Mouse (Mus musculus): Measurements from ENCODE around the gene Atf4. TPM values are rescaled to one million over a fixed set of nuclear protein-coding genes. Genes with fewer than 3 reads are reported as not detected.

Atf4 gene
- total and polyA plus RNA-seq, 3 experiments, result 85.1 to 444 (median 351) TPM

DNA sequence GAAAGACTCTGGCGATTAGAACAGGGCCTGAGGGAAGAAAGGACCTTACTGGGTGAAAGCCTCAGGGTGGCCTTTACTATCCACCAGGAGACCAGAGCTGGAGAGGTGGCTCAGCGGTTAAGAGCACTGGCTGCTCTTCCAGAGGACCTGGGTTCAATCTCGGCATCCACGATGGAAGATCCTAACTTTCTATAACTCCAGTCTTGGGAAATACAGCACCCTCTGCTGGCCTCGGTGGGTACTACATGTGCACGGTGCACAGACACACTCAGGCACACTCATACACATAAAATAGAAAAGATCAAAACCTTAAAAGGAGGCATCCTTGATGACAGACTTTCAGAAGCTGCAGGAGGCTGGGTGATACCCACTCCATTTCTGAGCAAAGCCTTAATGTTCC lies 25.7 kb downstream of the Atf4 start:
- H3K4me1 ChIP-seq (ENCODE audit: control insufficient read depth in 1 of 2, insufficient read depth in 2 of 2, low read length in 2 of 2), result no peaks in the 10 kb centered on the region
- H3K9ac ChIP-seq (ENCODE audit: control insufficient read depth, low read depth, low read length, poor library complexity, severe bottlenecking), result no peak overlapping the region
- peaks cover 0 to 2% of the 10 kb centered on the region in 2 experiments; a peak in 1 of 4 replicates for H3K27me3 ChIP-seq (ENCODE audit: control insufficient read depth in 1 of 2, insufficient read depth in 2 of 2, low read length in 2 of 2)
- no peak overlapping the region for H3K4me3 ChIP-seq (ENCODE audit: control insufficient read depth in 1 of 2, insufficient read depth in 1 of 2, low read depth in 2 of 2, low read length in 2 of 2)
- TF ChIP-seq GABPA (IDR thresholded peaks at IDR 0.05; ENCODE audit: low read depth, low read length) (no peak), ELF1 (IDR thresholded peaks at IDR 0.05; ENCODE audit: low read depth, low read length) (no peak), MAZ (IDR thresholded peaks at IDR 0.05; ENCODE audit: low read depth, low read length) (no peak), POLR2AphosphoS2 (IDR thresholded peaks at IDR 0.05; ENCODE audit: low read length) (no peak), ZC3H11A (IDR thresholded peaks at IDR 0.05; ENCODE audit: low read depth, low read length) (peak; percentile 36; the same call in 1 of the 2 replicates), RAD21 (IDR thresholded peaks at IDR 0.05; ENCODE audit: low read depth, low read length) (peak; percentile 30), SMC3 (IDR thresholded peaks at IDR 0.05; ENCODE audit: low read depth, low read length) (peak; percentile 79), CTCF (IDR thresholded peaks at IDR 0.05 in 2 of 3, conservative IDR thresholded peaks at IDR 0.05 in 1 of 3; ENCODE audit: control insufficient read depth in 1 of 3, insufficient read depth in 1 of 3, low read depth in 2 of 3, low read length in 3 of 3, poor library complexity in 1 of 3, severe bottlenecking in 1 of 3) (peak; percentile 77 to 85 (median 78))
- no peak overlapping the region for H3K27ac ChIP-seq (ENCODE audit: control insufficient read depth, low read depth, low read length)
- H3K36me3 ChIP-seq (ENCODE audit: control insufficient read depth in 1 of 2, insufficient read depth in 2 of 2, low read length in 2 of 2), result no peaks in the 10 kb centered on the region
- H3K79me2 ChIP-seq (ENCODE audit: control insufficient read depth, insufficient read depth, low read length, poor library complexity), result no peaks in the 10 kb centered on the region
- DNase-seq (ENCODE audit: low read depth, low spot score), result peak; percentile 53
- no peaks in the 10 kb centered on the region for H3K9me3 ChIP-seq (replicated peaks; ENCODE audit: insufficient read depth, low read length)

DNA sequence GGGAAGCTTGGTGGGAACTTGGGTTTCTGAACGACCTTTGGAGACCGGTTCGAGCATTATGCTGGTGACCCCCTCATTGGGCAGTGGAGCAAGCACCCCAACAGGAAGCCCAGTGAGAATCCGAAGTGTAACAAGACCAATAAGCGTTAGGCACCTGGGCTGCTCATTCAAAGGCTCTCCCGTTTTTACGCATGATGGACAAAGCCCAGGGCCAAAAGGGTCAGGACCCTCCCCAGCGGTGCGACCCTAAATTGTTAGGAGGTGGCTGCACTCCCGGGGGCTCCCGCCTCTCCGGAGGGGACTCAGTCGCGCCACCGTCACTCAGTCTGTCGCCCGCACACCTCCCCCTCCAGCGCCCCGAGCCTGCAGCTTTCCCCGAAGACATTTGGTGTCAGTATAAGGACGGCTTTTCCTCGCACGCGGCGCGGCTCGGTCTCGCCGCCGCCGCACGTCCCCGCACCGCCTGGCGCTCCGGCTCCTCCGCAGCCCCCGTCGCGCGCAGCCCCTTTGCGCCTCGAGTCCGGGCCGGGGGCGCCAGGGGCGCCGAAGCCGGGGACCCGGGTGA lies 31.9 kb downstream of the Atf4 start, which contains the start of gene Cacna1i:
Cacna1i (plus strand) TSS at position 388 of the 565 bp plus-strand sequence.
- Histone ChIP-seq H3K4me3 (ENCODE audit: control insufficient read depth in 1 of 2, insufficient read depth in 1 of 2, low read depth in 2 of 2, low read length in 2 of 2) (no peak within 1 kb of the TSS), H3K9me3 (replicated peaks; ENCODE audit: insufficient read depth, low read length) (no peaks in the 10 kb centered on the region), H3K27me3 (ENCODE audit: control insufficient read depth in 1 of 2, insufficient read depth in 2 of 2, low read length in 2 of 2) (peaks cover 0 to 2% of the 10 kb centered on the region in 2 experiments; a peak in 1 of 4 replicates), H3K79me2 (ENCODE audit: control insufficient read depth, insufficient read depth, low read length, poor library complexity) (no peaks in the 10 kb centered on the region), H3K9ac (ENCODE audit: control insufficient read depth, low read depth, low read length, poor library complexity, severe bottlenecking) (no peak within 1 kb of the TSS), H3K27ac (ENCODE audit: control insufficient read depth, low read depth, low read length) (no peak within 1 kb of the TSS), H3K36me3 (ENCODE audit: control insufficient read depth in 1 of 2, insufficient read depth in 2 of 2, low read length in 2 of 2) (no peaks in the 10 kb centered on the region), H3K4me1 (ENCODE audit: control insufficient read depth in 1 of 2, insufficient read depth in 2 of 2, low read length in 2 of 2) (no peaks in the 10 kb centered on the region)
- no peak for DNase-seq (ENCODE audit: low read depth, low spot score)
- no peak for TF ChIP-seq ETS1 (IDR thresholded peaks at IDR 0.05; ENCODE audit: low read depth, low read length)
- TF ChIP-seq NELFE (IDR thresholded peaks at IDR 0.05; ENCODE audit: low read depth, low read length), result no peak
- TF ChIP-seq GABPA (IDR thresholded peaks at IDR 0.05; ENCODE audit: low read depth, low read length), result no peak
- TF ChIP-seq GATA1 (IDR thresholded peaks at IDR 0.05; ENCODE audit: low read depth, low read length), result no peak
- TF ChIP-seq ZC3H11A (IDR thresholded peaks at IDR 0.05; ENCODE audit: low read depth, low read length), result no peak
- TF ChIP-seq USF1 (IDR thresholded peaks at IDR 0.05; ENCODE audit: low read depth, low read length), result no peak
- no peak for TF ChIP-seq MYB (IDR thresholded peaks at IDR 0.05; ENCODE audit: low read depth, low read length)
- no peak for TF ChIP-seq UBTF (IDR thresholded peaks at IDR 0.05; ENCODE audit: borderline replicate concordance, insufficient read depth, low read depth, low read length)
- no peak for TF ChIP-seq TBP (IDR thresholded peaks at IDR 0.05; ENCODE audit: low read depth, low read length)
- no peak for TF ChIP-seq EP300 (IDR thresholded peaks at IDR 0.05; ENCODE audit: low read depth in 1 of 2, low read length in 2 of 2)
- no peak for TF ChIP-seq USF2 (IDR thresholded peaks at IDR 0.05; ENCODE audit: borderline replicate concordance in 1 of 2, insufficient read depth in 1 of 2, low read depth in 1 of 2, low read length in 2 of 2)
